Mouse (Mus musculus) cerebellum, adult (tissue): ENCODE results near the gene Ap4s1.

Experiments
- ATAC-seq: cut with Nextera tagmentation; 2 replicates; pipeline ENCODE4 v1.9.2; 2017; ENCODE audit warnings: mild to moderate bottlenecking, moderate library complexity, mixed read lengths; ENCODE audit not compliant: insufficient number of reproducible peaks, low FRiP score, low TSS enrichment

The Ap4s1 gene

GRCm38 (mm10) chr12:51756599-51756961 lies 65.7 kb downstream of the Ap4s1 start:
- ATAC-seq = no peak

GRCm38 (mm10) chr12:51759374-51759773 lies 68.5 kb downstream of the Ap4s1 start:
- no peak for ATAC-seq

- ATAC-seq = no peak
These were observed 76.6 kb downstream of the Ap4s1 start for GRCm38 (mm10) chr12:51767454-51767853.

- no peak for ATAC-seq
These were observed 77.9 kb downstream of the Ap4s1 start for GRCm38 (mm10) chr12:51768702-51769101.

GRCm38 (mm10) chr12:51784842-51785241 lies 94.0 kb downstream of the Ap4s1 start:
- ATAC-seq = no peak
